In genomic region chr4:133315991-133316390, GRCm38 (mm10) we compare ENCODE assay signal across 19 mouse cellular contexts. TPM values are rescaled to one million over a fixed set of nuclear protein-coding genes. Genes with fewer than 3 reads are reported as not detected.
"Had no signal": no experiment of that assay in that cellular context is flagged by ENCODE, and none has a peak within 500 bp of the region (broad histone marks: within the 10 kb centered on the region; RNA-seq: fewer than 3 reads in every experiment).

No protein-coding gene starts in this region.

- H3K4me3 ChIP-seq: limb, embryonic 13.5 days; midbrain, embryonic 12.5 days; midbrain, embryonic 15.5 days; neural tube, embryonic 12.5 days; neural tube, embryonic 15.5 days; stomach, embryonic 15.5 days had no signal

- H3K4me1 ChIP-seq: midbrain, embryonic 12.5 days; midbrain, embryonic 15.5 days; neural tube, embryonic 12.5 days; neural tube, embryonic 15.5 days; stomach, embryonic 15.5 days had no signal

- H3K9me3 ChIP-seq: limb, embryonic 13.5 days; midbrain, embryonic 12.5 days; midbrain, embryonic 15.5 days; neural tube, embryonic 12.5 days; neural tube, embryonic 15.5 days; stomach, embryonic 15.5 days had no signal

- DNase-seq: kidney, adult 9 months; kidney, postnatal 14 days; kidney, postnatal 4 days; left cerebral cortex, postnatal 4 days; liver, postnatal 0 days; lung, embryonic 14.5 days; right cerebral cortex, adult 18-20 months; right cerebral cortex, postnatal 14 days; right cerebral cortex, postnatal 4 days; spleen, adult 18-20 months; thymus, postnatal 25 days had no signal

- H3K27me3 ChIP-seq: limb, embryonic 13.5 days; midbrain, embryonic 12.5 days; midbrain, embryonic 15.5 days; neural tube, embryonic 12.5 days; neural tube, embryonic 15.5 days; stomach, embryonic 15.5 days had no signal

- H3K36me3 ChIP-seq: midbrain, embryonic 15.5 days had no signal

- H3K27ac ChIP-seq: limb, embryonic 13.5 days; liver, embryonic 14.5 days; macrophage; midbrain, embryonic 12.5 days; midbrain, embryonic 15.5 days; neural tube, embryonic 12.5 days; neural tube, embryonic 15.5 days; stomach, embryonic 15.5 days had no signal

RNA-seq across cellular contexts. Expression of gene Sytl1, which starts 53.1 kb away (rescaled TPM):
- polyA plus RNA-seq: macrophage had no signal
